Mouse (Mus musculus) spleen, postnatal 4 days (tissue): Measurements from ENCODE around the gene Tspan14.

Experiments used
- DNase-seq, 2 experiments: peaks; one replicate each; pipeline ENCODE4 v3.0.0; 2022; ENCODE audit warnings: low spot score in 2 of 2

Tspan14 gene

DNA sequence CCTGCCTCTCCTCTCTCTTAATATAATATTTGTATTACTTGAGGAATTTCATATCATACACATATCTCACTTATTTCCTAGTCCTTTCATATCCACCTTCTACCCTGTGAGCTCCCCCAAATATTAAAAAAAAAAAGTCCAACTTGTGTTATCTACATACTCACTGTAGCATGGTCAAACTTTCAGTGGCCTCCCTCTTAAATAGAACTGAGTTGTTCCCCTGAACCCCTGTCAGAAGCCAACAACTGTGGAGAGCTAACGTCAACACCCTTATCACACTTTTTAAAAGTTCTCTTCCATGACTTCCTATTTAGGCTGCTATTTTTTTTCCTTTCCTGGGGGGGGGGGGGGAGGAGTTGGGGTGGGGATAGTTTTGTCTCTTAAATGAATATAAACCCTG, 80.9 kb downstream of the Tspan14 start:
- no peak for DNase-seq

DNA sequence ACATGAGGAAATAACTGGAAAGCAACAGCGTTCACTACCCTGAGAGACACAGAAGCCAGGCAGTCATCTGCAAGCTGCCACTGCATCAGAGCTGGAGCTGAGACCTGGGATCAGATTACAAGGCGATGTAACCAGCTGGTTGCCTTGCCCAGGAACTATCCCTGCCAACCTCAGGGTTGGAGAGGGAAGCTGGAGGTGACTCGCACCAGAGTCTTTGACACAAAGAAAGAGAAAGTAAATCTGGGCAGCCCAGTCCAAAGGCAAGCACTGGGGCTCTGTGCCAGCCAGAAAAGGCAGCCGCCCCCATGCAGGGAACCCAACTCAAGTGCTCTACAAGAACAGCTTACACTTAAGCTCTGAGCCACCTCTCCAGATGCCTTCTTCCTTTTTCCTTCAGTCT, 81.4 kb downstream of the Tspan14 start:
- no peak for DNase-seq

DNA sequence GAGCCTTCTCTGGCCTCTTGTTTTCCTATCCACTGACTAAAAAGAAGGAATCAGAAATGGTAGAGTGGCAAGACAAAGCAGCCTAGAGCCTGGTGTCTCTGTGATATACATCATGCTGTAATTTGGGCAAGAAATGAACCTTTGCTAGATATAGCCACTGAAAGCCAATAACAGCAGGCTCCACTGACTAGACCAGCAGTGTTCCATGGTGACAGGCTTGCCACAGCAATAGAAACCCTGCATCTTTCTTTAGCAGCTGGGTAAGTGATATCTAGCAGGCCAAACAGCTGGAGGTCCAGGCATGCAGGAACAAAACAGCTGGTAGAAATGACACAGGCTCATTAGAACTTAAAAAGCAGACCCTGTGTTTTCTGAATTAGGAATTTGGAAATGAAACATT, 92.0 kb downstream of the Tspan14 start:
- DNase-seq = no peak

DNA sequence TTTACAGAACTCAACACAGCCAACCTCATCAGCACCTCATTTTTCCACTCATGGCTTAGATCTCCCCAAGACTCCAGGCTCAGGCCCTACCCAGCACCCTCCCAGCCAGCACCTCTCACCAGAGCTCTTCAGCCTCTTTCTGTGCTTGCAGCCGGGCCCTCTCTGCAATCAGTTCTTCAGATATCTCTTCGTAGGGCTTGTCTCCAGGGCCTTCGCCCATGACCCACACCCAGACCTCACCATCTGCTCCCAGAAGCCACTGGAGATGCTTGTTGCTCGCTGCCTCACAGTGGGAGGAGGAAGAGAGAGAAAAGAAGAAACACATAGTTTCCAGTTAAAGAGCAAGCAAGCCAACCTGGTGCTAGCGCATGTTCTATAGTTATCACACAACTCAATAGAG, 92.6 kb downstream of the Tspan14 start:
- no peak for DNase-seq

DNA sequence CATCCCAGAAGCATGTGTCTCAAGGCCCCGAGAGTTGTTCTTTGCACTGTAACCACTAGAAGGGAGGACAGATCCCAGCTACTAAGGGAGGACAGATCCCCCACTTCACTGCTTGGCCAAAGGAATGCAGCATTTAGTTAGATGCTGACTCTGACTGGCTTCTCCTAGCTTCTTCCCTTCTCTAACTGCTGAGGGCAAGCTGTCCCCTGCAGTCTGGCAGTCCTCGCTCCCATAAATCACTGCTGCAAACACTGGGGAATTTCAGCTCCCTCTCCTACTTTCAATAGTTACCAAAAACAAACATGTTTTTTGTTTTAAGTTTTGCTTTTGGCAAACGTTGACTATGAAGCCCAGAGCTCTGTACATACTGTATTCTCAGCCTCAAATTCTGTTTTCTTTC, 96.0 kb downstream of the Tspan14 start:
- DNase-seq = no peak

DNA sequence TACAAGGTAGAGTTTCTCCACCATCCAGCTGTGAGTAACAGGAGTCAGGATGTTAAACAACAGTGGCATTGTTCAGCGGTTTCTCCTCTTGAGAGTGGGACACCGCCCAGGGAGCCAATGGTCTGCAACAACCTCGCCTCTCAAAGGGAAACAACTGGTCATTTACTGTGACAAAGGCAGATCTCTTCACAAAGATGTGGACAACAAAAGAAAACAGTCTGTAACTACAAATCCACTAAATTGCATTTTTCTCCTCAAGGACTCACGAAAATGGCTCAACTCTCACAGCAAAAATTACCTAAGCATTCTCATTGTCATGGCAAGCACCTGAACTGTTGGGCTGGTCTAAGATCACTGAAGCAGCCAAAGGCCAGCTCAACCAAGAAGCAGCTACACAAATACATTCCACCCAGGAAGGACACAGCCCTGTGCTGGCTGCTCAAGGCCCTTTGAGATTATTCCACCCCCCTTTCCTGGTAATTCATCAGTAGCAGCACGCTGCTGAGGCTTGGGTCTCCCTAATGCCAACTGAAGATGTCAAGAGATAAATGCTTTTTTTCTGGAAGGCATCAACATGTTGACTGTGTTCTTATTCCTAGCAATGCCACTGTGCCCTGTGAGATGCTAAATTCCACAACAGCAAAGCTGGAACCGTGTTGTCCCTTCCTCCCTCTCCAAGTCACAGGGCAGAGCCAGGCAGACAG, 101.6 kb downstream of the Tspan14 start:
- DNase-seq = no peak

DNA sequence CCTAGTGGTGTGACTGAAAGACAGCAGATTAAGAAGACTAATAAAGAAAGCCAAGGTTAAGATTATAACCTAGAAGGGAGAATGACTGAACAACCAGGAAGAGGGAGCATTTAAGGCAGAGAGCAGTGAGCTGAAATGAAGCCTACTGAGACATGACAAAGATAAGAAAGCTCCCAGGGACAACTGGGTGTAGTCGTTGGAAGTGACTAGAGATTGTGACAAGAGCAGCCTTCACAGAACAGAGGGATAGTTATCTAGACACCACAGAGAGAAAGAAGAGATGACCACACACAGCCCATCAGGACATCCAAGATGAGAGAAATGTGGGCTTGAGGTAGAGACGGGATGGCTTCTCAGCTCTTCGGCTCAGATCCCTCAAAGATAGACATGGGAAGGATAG, 102.9 kb downstream of the Tspan14 start:
- no peak for DNase-seq

DNA sequence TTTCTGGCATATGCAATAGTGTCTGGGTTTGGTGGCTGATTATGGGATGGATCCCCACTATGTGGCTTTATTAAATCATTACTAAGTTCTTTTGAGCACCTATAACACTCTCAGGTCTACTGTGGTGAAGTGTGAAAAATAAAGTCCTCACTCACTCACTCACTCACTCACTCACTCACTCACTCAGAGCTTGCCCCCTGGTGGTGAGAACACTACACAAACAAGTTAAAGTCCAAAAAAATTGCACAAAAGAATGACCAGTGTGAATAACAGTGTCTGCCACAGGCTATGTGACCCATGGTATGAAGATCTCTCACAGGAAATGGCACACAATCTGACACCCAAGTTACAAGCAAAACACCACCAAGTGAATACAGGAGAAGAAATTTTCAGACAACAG, 103.6 kb downstream of the Tspan14 start:
- no peak for DNase-seq
